Mouse (Mus musculus) testis, adult 2 months (tissue): ENCODE data around the gene Dstyk.

Experiments
- CTCF ChIP-seq: fragments of 200-500 bp; IDR thresholded peaks from 2 replicates; pipeline ENCODE4 v1.5.1; 2012; ENCODE audit warnings: low read depth, mild to moderate bottlenecking, inconsistent platforms, low read length, moderate library complexity; ENCODE audit not compliant: control insufficient read depth, insufficient read depth, insufficient replicate concordance
- POLR2A ChIP-seq: fragments of 200-500 bp; IDR thresholded peaks from 2 replicates; pipeline ENCODE4 v1.6.1; 2012; ENCODE audit warnings: low read depth, mild to moderate bottlenecking, inconsistent platforms, low read length, moderate library complexity; ENCODE audit not compliant: control insufficient read depth

DNA sequence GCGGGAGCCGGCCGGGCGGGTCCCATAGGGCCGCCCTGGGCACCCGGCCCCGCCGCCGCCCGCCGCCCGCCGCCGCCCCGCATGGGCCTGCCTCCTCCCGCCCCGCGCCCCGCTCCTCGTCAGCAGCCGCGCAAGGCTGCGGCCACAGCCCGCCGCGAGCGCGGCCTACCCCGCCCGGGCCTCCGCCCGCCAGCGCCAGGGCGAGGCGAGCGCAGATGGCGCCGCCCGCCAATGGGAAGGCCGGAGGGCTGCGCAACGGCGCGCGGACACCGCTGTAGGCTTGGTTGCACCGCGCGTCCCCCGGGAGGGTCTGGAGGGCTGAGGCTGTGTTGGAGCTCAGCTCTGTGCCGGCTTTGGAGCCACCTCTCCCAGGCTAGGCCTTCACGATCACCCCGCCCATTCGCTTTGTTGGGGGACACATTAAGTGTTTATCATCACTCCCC lies 25.8 kb upstream of the Dstyk start:
- TF ChIP-seq POLR2A (peak; percentile 42; the same call in 1 of the 2 replicates), CTCF (no peak)
